Mouse (Mus musculus): ENCODE results near the gene Antxr1.
A peak's percentile ranks its signal among the peaks of the same experiment; 100 is the strongest.

The Antxr1 gene

GRCm38 (mm10) chr6:87139796-87140553 lies 195.6 kb downstream of the Antxr1 start:
- no peak for DNase-seq (ENCODE audit: low spot score)

GRCm38 (mm10) chr6:87138479-87138878 lies 197.1 kb downstream of the Antxr1 start:
- no peak for DNase-seq (ENCODE audit: low spot score)

DNA sequence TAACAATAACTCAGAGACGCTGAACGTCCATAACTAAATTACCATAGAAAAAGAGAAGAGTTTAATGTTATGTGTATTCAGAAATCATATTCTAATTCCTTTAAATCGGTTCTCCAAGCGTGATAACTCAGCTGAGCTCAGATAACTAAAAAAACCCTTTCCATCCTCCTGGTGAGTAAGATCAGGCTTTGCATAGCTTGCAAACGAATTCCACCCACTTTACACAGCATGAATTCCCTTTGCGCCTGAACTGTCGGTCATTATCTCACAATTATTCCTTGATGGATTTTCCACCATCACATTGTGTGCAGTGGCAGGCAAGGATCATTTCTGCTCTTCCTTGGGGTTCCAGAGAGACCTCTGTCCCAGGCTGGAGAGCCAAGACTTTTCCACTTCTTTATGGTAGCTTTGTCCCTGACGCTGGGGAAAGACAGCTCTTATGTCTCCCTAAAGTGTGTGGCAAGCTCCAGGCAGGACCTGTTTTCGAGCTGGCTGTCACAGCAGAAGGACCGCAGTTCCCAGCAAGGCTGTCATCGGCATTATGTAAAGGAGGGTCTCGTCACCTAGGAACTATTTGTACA lies 201.6 kb downstream of the Antxr1 start:
- no peak for DNase-seq (ENCODE audit: low spot score)

- no peak for DNase-seq (ENCODE audit: low spot score)
Observed at GRCm38 (mm10) chr6:87133520-87133919, 202.1 kb downstream of the Antxr1 start.

DNA sequence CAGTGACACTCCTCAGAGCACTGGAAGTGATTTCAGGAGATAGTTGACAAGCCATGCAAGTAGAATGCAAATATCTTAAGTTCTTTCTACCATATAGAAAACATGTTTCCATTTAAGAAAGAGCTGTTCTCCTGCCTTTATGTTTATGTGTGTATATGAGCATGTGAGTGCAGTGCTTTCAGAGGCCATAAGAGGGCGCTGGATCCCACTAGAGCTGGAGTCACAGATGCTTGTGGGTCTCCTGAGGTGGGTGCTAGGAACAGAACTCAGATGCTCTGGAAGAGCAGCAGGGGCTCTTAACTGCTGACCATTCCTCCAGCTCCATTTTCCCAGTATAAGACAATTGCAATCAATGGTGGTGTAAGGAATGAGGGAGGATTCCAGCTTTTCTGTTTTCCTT lies 204.5 kb downstream of the Antxr1 start:
- DNase-seq (ENCODE audit: low spot score), result no peak

DNA sequence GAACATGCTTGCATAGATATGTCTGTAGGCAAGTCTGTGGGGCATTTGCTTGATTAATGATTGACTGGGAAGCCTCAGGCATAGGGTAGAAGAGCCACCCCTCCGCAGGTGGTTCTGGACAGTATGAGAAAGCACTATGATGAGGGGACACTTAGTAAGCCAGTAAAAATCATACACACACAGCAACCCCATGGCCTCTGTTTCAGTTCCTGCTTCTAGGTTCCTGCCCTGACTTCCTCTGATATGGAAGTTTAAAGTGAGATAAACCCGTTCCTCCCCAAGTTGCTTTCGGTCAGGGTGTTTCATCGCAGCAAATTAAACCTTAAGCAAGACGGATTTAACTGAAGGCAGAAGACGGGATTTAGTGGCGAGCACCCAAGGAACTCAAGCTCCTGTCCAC lies 205.0 kb downstream of the Antxr1 start:
- DNase-seq (ENCODE audit: low spot score), result no peak

- DNase-seq (ENCODE audit: low spot score), result no peak
Observed at GRCm38 (mm10) chr6:87129861-87130260, 205.8 kb downstream of the Antxr1 start.

DNA sequence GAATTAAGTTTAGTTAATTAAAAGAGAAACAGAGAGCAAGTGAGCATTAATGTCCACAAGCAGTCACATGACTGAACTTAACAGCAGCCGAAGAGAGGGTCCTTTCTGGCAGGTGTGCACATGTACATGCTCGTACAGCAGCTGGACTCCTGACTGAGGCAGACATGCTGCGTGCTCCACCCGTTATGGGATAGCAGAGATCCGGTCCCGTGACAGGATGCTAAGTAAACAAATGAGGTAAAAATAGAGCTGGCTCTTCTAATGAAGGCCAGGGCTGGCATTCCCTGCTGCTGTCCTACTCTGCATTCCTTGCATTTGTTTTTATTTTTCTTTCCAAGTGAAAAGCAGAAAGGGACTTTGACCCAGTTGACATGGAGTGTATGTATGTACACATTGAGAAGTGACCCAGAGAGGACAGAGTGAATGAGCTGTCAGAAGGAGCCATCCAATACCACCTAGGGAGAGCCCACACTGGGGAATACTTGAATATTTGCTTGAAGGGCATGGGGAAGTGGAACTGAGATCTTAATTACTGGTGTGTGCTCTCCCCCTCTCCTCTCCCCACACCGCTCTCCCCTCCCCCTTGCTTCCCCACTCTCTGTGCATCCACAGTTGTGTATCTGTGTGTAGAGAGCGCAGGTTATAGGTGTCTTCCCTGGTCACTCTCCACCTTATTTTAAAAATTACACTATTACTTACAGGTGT lies 208.4 kb downstream of the Antxr1 start:
- peak; percentile 59 for DNase-seq (ENCODE audit: low spot score)

- no peak for DNase-seq (ENCODE audit: low spot score)
Observed at GRCm38 (mm10) chr6:87123973-87124372, 211.6 kb downstream of the Antxr1 start.

DNA sequence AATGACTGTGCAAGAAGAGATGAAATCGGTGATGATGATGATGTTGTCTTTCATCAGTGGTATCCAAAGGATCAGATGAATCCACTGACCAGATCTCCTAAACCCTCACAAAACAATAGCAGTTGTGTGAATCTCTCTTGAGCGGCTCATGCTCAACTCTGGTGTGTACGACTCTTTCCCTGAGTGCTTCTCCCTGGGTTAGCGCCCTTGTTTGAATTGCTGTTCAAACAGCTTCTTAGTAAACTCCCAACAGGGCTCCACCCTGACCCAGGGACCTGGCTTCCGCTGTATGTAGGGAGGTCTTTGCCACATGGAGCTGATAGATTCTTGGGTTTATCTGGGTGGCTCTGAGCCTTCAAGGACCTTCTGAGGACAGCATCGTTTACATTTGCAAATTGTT lies 212.2 kb downstream of the Antxr1 start:
- DNase-seq (ENCODE audit: low spot score), result no peak

GRCm38 (mm10) chr6:87121961-87122360 lies 213.7 kb downstream of the Antxr1 start:
- DNase-seq (ENCODE audit: low spot score), result no peak

DNA sequence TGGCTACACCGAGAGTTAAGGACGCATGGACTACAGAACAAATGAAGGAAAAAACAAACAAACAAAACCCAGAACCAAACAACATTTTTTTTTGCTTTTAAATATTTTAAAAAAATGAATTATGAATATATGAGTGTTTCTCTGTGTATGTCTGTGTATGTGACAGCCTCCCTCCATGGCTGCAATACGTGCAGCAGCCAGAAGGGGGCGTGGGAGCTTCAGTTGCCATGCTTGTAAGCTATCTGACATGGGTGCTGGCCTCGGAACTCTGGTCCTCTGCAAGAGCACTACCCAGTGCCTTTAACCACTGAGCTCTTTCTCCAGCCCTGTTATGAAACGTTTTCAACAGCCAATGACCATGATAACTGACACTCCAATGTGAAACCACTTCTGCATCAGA lies 215.0 kb downstream of the Antxr1 start:
- no peak for DNase-seq (ENCODE audit: low spot score)

DNA sequence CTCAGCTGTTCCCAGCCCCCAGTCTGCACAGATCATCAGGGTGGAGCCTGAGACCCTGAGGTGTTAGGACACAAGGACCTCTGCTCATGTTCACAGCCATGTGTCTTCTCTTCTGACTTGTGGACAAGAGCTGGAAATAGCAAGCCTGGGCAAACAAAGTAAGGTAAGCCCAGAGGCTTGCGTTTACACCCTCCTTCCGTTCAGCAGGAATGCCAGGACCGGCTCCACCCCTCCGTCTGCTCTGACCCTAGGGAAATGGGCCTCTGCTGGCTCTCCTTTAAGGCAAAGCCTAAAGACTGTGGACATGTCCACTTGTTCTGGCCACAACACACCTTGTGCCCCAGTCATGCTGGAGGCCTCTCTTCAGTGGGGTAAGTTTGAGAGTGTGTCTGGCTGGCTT lies 215.6 kb downstream of the Antxr1 start:
- DNase-seq (ENCODE audit: low spot score), result no peak

GRCm38 (mm10) chr6:87119066-87119837 lies 216.4 kb downstream of the Antxr1 start:
- peak; percentile 59 for DNase-seq (ENCODE audit: low spot score)

DNA sequence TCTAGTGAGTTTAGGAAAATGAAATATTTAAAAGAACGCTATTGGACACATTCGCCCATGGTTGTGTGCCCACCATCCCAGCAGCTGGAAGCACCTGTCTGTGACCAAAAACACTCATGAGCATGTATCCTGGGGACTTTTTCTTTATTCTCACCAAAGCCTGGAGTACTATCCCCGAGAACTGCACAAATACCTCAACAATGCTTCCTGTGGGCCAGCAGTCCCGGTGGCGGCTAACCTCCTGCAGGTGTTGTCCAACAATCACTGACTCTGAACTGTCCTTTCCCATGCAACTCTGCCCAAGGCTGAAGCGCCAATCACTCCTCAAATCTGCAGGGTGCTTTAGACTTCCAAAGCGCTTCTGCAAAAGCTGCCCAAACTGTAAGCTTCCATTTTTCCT lies 219.0 kb downstream of the Antxr1 start:
- no peak for DNase-seq (ENCODE audit: low spot score)

- DNase-seq (ENCODE audit: low spot score), result no peak
Observed at GRCm38 (mm10) chr6:87115981-87116380, 219.6 kb downstream of the Antxr1 start.

- no peak for DNase-seq (ENCODE audit: low spot score)
Observed at GRCm38 (mm10) chr6:87112125-87112524, 223.5 kb downstream of the Antxr1 start.

GRCm38 (mm10) chr6:87111493-87111892 lies 224.1 kb downstream of the Antxr1 start:
- DNase-seq (ENCODE audit: low spot score), result no peak

DNA sequence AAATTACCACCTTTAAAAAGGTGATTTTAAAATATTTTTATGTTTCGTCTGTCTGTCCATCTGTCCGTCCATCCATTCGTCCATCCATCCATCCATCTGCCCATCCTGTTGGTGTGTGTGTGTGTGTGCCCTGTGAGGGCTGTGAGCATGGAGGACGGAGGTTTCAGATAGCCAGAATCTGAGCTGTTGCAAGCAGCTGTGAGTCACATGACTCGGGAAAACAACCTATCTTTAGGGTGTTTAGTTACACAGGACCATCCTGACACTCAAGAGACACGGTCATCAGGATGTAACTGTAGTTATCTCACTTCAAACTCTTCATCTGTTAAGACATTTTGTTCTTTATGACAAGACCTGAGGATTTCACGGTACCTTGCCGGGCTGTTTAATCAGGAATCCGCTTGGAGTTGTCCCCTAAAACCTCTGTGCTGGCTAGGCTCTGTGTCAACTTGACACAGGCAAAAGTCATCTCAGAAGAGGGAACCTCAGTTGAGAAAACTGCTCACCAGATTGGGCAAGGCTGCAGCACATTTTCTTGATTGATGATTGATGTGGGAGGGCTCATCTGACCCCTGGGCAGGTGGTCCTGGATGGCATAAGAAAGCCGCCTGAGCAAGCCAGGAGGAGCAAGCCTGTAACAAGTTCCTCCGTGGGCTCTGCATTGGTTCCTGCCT lies 231.4 kb downstream of the Antxr1 start, which contains the start of gene D6Ertd527e:
Gene D6Ertd527e, plus strand, starts transcription at position 624 of the 674 bp plus-strand sequence.
- no peak for DNase-seq (ENCODE audit: low spot score)

GRCm38 (mm10) chr6:87103314-87103713 lies 232.3 kb downstream of the Antxr1 start:
- no peak for DNase-seq (ENCODE audit: low spot score)

DNA sequence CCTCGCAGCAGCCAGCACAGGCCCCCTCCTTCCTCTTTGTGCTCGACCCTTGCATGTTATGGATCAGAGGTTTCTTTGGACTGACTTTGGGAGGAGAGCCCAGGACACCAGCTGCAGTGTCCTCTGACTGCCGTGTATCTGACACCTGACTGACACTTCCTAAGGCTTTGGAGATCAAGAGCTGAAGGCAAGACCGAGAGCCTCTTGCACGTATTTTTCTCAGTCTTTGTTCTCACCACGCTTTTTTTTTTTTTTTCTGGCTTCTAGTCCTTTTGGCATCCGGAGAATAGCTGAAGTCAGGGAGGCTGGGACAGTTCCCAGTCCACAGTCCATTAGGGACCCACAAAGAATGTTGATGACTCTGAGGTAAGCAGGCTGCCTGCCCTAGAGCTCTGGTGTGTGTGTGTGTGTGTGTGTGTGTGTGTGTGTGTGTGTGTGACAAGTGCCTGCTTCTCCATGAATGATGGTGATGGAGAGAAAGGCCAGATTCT lies 233.2 kb downstream of the Antxr1 start:
- no peak for DNase-seq (ENCODE audit: low spot score)

- DNase-seq (ENCODE audit: low spot score), result no peak
Observed at GRCm38 (mm10) chr6:87101955-87102353, 233.7 kb downstream of the Antxr1 start.
